Mouse (Mus musculus) testis, postnatal 14 days (tissue): Measurements from ENCODE around the gene B4gat1.

Experiments used
- DNase-seq: peaks from one replicate; pipeline ENCODE4 v3.0.0; 2021; ENCODE audit warnings: low spot score

Gene B4gat1

GRCm38 (mm10) chr19:5032686-5033085 lies 5.9 kb upstream of the B4gat1 start:
- no peak for DNase-seq

DNA sequence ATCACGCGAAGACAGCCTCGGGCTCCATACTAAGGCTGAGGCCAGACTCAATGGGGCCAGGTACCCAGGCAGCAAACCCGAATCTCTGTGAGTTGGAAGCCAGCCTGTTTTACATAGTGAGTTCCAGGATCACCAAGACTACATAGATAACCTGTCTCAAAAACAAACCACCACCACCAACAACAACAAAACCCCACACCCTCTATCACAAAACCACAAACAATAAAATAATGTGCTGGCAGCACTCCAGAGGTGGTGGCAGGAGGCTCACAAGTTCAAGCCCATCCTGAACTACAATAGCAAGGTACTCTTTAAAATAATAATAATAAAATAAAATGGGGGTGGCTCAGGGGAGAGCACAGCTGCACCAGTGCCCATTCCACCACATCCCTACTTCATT lies 2.0 kb upstream of the B4gat1 start:
- no peak for DNase-seq

DNA sequence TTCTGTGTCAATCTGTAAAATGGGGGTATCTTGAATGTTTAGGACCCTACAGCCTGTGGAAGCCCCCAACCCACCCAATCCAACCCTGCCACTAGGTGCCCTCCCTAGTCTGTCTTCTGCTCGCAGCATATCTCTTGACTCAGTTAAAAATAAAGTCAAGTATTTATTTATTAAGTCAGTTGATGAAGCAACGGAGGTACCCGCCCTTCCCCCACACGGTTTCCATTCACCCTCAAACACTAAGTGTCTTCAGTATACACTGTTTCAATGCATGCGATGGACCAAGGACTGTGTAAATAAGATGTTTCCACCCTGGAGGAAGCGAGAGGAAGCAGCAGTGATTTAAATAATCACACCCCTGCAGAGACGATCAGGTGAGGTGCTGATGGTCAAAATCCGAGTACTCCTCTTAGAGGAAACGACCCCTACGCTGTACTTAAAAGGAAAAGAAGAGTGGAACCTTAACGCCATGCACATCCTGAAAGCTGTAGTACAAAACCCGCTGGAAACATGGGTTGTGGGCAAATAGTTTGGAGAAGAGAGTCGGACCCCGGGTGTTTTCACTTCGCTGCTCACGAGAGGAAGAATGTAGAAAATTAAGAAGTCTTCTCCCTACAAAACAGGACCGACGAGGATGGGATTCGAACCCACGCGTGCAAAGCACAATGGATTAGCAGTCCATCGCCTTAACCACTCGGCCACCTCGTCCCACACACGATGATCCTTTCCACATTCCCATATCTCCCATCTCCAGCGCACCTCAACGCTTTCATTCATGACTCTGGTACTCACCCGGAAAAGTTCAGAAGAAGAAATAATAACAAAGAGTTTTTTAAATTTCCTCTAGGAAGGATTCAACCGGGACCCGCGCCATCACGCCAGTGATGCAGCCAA lies 701 bp upstream of the B4gat1 start:
- peak; percentile 77 for DNase-seq

- no peak for DNase-seq
Observed at GRCm38 (mm10) chr19:5039301-5040114, 882 bp downstream of the B4gat1 start.

GRCm38 (mm10) chr19:5040862-5041523 lies 2.4 kb downstream of the B4gat1 start, which contains the start of gene Brms1:
Brms1 (plus strand) TSS chr19:5041354.
- DNase-seq, result peak; percentile 94

GRCm38 (mm10) chr19:5041588-5041987 lies 3.0 kb downstream of the B4gat1 start:
- DNase-seq, result no peak

GRCm38 (mm10) chr19:5045531-5045930 lies 6.9 kb downstream of the B4gat1 start:
- no peak for DNase-seq

DNA sequence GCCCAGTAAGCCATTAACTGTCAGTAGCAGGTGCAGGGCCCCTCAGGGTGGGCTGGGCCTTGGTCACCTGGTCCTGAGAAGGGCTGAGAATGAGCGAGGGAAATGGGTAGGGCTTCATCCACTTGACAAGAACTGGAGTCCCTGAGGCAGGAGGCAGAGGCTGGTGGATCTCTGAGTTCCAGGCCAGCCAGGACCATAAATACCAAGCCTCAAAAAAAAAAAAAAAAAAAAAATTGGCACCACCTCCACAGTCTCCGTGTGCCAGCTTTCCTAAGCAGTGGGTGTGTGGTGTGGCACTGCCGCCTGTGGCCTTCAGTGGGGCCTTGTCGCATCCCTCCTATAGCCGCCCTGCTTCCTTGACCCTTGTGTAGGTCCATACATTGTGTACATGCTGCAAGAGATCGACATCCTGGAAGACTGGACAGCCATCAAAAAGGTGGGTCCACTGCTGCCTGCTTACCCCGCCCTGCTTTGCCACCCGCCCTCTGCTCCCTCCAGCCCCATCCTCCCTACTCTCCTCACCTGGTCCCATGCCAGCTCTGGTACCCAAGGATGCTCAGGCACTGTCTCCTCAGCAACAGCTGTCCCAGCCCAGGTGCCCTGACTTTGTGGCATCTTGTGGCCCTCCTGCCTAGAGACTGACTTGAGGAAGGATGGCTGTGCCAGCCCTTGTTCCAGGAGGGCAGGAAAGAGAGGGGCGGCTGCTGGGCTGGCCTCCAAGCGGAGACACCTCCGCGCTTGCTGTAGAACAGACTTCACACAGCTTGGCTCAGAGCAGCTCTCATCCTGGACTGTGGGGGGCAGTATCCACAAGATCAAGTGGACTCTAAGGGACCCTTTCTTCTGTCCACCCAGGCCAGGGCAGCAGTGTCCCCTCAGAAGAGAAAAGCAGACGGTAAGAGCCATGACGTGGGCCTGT lies 9.8 kb downstream of the B4gat1 start:
- no peak for DNase-seq

- DNase-seq, result no peak
Observed at GRCm38 (mm10) chr19:5049325-5049724, 10.7 kb downstream of the B4gat1 start.

- no peak for DNase-seq
Observed at GRCm38 (mm10) chr19:5050047-5050905, 11.7 kb downstream of the B4gat1 start, which contains the start of gene Rin1. Rin1 (plus strand) TSS chr19:5050481.

DNA sequence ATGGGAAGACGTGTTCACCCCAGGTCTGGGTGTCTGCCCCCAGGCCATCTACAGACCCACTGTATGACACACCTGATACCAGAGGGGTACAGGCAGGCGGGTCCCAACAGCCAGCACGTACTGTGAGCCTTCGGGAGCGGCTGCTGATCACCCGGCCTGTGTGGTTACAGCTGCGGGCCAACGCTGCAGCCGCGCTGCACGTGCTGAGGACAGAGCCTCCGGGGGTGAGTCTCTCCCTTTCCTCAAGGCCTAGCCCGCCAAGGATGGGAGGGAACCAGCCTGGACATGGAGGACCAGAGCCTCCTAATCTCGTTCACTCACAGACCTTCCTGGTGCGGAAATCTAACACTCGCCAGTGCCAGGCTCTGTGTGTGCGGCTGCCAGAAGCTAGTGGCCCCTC lies 12.4 kb downstream of the B4gat1 start:
- DNase-seq, result no peak

GRCm38 (mm10) chr19:5051515-5051914 lies 12.9 kb downstream of the B4gat1 start:
- no peak for DNase-seq

DNA sequence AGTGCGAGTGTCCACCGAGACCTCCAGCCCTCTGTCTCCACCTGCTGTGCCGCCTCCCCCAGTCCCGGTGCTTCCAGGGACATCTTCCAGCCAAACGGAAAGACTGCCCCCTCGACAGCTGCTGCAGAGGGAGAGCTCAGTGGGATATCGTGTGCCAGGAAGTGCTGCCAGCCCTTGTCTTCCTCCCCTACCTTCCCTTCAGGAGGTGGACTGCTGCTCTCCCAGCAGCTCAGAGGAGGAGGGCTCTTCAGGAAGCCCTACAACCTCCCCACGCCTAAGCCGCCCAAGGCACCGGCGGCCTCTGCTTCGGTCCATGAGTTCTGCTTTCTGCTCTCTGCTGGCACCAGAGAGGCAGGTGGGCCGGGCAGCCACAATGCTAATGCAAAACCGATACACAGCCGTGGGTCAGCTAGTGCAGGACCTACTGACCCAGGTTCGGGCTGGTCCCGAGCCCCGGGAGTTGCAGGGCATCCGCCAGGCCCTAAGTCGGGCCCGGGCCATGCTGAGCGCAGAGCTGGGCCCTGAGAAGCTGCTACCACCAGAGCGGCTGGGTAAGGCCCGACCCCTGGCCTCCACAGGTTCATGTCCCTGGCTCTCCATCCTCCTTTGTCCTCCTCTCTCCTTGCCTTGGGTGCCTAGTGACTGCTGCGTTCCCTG lies 13.7 kb downstream of the B4gat1 start:
- DNase-seq, result no peak

GRCm38 (mm10) chr19:5052853-5053252 lies 14.2 kb downstream of the B4gat1 start:
- no peak for DNase-seq

DNA sequence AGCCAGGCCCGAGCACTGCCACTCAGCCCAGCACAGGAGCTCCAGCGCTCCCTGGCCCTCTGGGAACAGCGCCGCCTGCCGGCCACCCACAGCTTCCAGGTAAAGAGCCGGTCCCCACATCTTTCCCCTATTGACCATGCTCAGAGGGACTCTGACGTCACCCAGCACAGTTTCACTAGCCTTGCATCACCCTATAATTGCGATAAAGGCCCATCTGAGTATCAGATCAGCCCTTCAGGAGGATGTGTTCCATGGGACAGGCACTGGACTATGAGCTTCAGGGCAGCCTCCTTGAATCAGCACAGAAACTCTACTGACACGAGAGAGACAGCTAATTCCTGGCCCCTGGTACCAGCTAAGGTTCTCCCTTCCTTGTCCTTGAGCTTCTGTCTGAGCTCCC lies 15.3 kb downstream of the B4gat1 start:
- DNase-seq, result no peak

DNA sequence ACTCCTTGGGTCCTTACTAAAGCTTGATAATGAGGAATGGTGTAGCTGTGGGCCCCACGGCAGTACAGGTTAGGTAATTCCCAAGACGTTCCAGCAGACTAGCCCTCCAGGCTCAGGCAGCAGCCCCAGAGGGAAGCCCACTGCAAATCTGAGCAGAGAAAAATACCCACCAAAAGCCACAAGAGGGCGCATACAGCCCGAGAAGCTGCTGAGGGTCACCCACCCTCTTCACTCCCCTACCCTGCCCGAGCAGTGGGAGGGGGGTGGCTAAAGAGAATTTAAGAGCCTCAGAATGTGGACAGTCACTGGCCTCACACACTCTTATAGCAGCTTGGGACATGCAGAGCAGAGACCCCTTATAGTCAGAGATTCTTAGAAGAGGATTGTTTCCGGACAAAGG lies 17.6 kb downstream of the B4gat1 start:
- no peak for DNase-seq

DNA sequence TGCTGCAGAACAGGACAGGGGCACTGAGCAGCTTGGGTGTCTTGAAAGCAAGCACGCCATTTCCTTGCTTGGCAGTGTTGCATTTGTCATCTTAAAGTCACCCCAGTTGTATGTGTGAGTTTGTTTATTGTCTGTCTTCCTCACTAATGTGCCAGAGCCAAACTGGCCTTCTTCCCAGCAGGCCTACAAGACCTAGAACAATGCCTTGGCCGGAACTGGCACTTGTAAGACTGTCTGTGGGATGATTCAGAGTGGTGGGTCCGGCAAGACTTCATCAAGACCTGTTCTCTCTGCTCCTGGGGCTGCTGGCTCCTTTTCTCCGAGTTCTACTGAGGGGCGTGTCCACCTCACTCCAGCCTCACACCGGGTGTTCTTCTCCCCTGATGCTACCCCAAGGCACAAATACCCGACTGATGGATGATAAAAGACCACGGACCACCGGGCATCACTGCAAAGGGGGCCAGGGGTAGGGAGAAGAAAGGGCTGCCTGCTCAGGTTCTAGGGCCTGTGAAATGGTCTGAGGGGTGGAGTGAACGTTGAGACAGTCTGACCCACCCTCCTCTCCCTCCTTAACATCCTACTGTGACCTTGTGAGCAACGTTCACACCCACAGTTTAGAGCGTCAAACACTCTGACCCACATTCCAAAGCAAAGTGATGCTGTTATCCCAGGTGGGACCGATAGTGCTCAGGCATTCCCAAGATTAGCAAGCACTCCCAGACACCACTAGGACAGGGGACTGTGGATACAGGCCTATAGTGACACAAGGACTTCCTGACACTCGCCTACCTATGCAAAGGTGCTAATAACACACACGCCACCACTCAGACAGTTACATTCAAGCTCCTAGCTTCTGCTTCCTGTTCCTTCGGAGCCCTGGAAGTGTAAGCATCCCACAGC lies 19.5 kb downstream of the B4gat1 start:
- no peak for DNase-seq
